Mouse (Mus musculus) bone marrow macrophage, adult 2 months (primary cell): ENCODE results near the gene Enoph1. TPM values are rescaled to one million over a fixed set of nuclear protein-coding genes. Genes with fewer than 3 reads are reported as not detected.

Source experiments
- H3K27ac ChIP-seq: 2 replicates; pipeline ENCODE4 v1.5.1; 2012; ENCODE audit warnings: low read depth, low read length; ENCODE audit not compliant: insufficient read depth
- H3K4me1 ChIP-seq: 2 replicates; pipeline ENCODE4 v1.6.1; 2012; ENCODE audit warnings: low read length; ENCODE audit not compliant: control insufficient read depth, insufficient read depth
- H3K4me3 ChIP-seq: 2 replicates; pipeline ENCODE4 v1.5.1; 2012; ENCODE audit warnings: mild to moderate bottlenecking, low read length, moderate library complexity; ENCODE audit not compliant: insufficient read depth
- CTCF ChIP-seq: IDR thresholded peaks from 2 replicates; pipeline ENCODE4 v1.5.1; 2012; ENCODE audit warnings: low read depth, mild to moderate bottlenecking, low read length, moderate library complexity
- POLR2A ChIP-seq: IDR thresholded peaks from 2 replicates; pipeline ENCODE4 v1.6.1; 2012; ENCODE audit warnings: mild to moderate bottlenecking, low read depth, low read length, borderline replicate concordance
- polyA plus RNA-seq: library from polyadenylated mRNA; stranded (reverse); fragments of >200 nt; gene quantifications from 2 replicates; pipeline ENCODE4 v1.2.4, GENCODE M21; 2012; ENCODE audit not compliant: missing spikeins, insufficient read depth, insufficient read length

Gene Enoph1
- polyA plus RNA-seq, 1 experiment = 16.2 TPM

GRCm38 (mm10) chr5:100047143-100047640 is 7.4 kb downstream of the Enoph1 start:
- TF ChIP-seq POLR2A (no peak), CTCF (no peak)
- H3K4me3 ChIP-seq = no peak overlapping the region
- peaks cover 8% of the 10 kb centered on the region; the same call in 1 of the 2 replicates for H3K4me1 ChIP-seq
- no peak overlapping the region for H3K27ac ChIP-seq

- Histone ChIP-seq H3K27ac (no peak overlapping the region), H3K4me3 (no peak overlapping the region), H3K4me1 (peaks cover 8% of the 10 kb centered on the region; the same call in 1 of the 2 replicates)
- no peak for TF ChIP-seq POLR2A
- no peak for TF ChIP-seq CTCF
Measured at GRCm38 (mm10) chr5:100047871-100048270, 8.1 kb downstream of the Enoph1 start.

GRCm38 (mm10) chr5:100049904-100050303 is 10.1 kb downstream of the Enoph1 start:
- Histone ChIP-seq H3K27ac (no peak overlapping the region), H3K4me1 (peaks cover 5% of the 10 kb centered on the region; the same call in 1 of the 2 replicates), H3K4me3 (no peak overlapping the region)
- TF ChIP-seq CTCF = no peak
- no peak for TF ChIP-seq POLR2A

- Histone ChIP-seq H3K4me3 (no peak overlapping the region), H3K27ac (no peak overlapping the region), H3K4me1 (no peaks in the 10 kb centered on the region)
- TF ChIP-seq CTCF = no peak
- no peak for TF ChIP-seq POLR2A
Measured at GRCm38 (mm10) chr5:100052728-100053127, 12.9 kb downstream of the Enoph1 start.

GRCm38 (mm10) chr5:100054807-100055547 is 15.2 kb downstream of the Enoph1 start:
- Histone ChIP-seq H3K4me3 (no peak overlapping the region), H3K27ac (no peak overlapping the region), H3K4me1 (no peaks in the 10 kb centered on the region)
- TF ChIP-seq CTCF (no peak), POLR2A (no peak)

- TF ChIP-seq CTCF = no peak
- no peak for TF ChIP-seq POLR2A
Measured at GRCm38 (mm10) chr5:100055866-100056369, 16.1 kb downstream of the Enoph1 start.

GRCm38 (mm10) chr5:100057461-100058209 is 17.9 kb downstream of the Enoph1 start:
- no peak for TF ChIP-seq CTCF
- no peak for TF ChIP-seq POLR2A
- Histone ChIP-seq H3K4me1 (no peaks in the 10 kb centered on the region), H3K4me3 (no peak overlapping the region), H3K27ac (no peak overlapping the region)

More at GRCm38 (mm10) chr5:100055866-100056369, 16.1 kb downstream of the Enoph1 start:
- no peaks in the 10 kb centered on the region for H3K4me1 ChIP-seq
- no peak overlapping the region for H3K4me3 ChIP-seq
- H3K27ac ChIP-seq = no peak overlapping the region

- no peak overlapping the region for H3K4me3 ChIP-seq
- TF ChIP-seq POLR2A = no peak
- H3K27ac ChIP-seq = no peak overlapping the region
Measured at GRCm38 (mm10) chr5:100058729-100059128, 18.9 kb downstream of the Enoph1 start.

GRCm38 (mm10) chr5:100059326-100059725 is 19.5 kb downstream of the Enoph1 start:
- TF ChIP-seq CTCF (no peak), POLR2A (no peak)
- Histone ChIP-seq H3K4me1 (no peaks in the 10 kb centered on the region), H3K4me3 (no peak overlapping the region), H3K27ac (no peak overlapping the region)

More at GRCm38 (mm10) chr5:100058729-100059128, 18.9 kb downstream of the Enoph1 start:
- H3K4me1 ChIP-seq = no peaks in the 10 kb centered on the region
